Mouse (Mus musculus) hindbrain, embryonic 10.5 days (tissue): ENCODE measurements around the gene B9d1. TPM values are rescaled to one million over a fixed set of nuclear protein-coding genes. Genes with fewer than 3 reads are reported as not detected.

Source experiments
- DNase-seq: peaks from one replicate; pipeline ENCODE4 v3.0.0-alpha.2; 2017; ENCODE audit warnings: low spot score
- H3K27ac ChIP-seq: fragments of 300-500 bp; sonication (generic); 2 replicates; pipeline ENCODE4 v1.5.1; 2016; ENCODE audit warnings: mild to moderate bottlenecking, moderate library complexity
- H3K27me3 ChIP-seq: fragments of 300-500 bp; sonication (generic); 2 replicates; pipeline ENCODE4 v1.6.1; 2016; ENCODE audit warnings: mild to moderate bottlenecking; ENCODE audit not compliant: poor library complexity, insufficient read depth, severe bottlenecking
- H3K36me3 ChIP-seq: fragments of 300-500 bp; sonication (generic); 2 replicates; pipeline ENCODE4 v1.6.1; 2016; ENCODE audit warnings: mild to moderate bottlenecking, moderate library complexity
- H3K4me1 ChIP-seq: fragments of 300-500 bp; sonication (generic); replicated peaks from 2 replicates; pipeline ENCODE4 v1.6.1; 2016; ENCODE audit warnings: mild to moderate bottlenecking
- H3K4me3 ChIP-seq: fragments of 300-500 bp; sonication (generic); 2 replicates; pipeline ENCODE4 v1.5.1; 2016; ENCODE audit warnings: mild to moderate bottlenecking, moderate library complexity
- H3K9me3 ChIP-seq: fragments of 300-500 bp; sonication (generic); 2 replicates; pipeline ENCODE4 v1.6.1; 2016; ENCODE audit warnings: mild to moderate bottlenecking, moderate library complexity
- WGBS: fragments of 180-500 bp; shearing (Covaris S2); methylation state at CpG from one replicate; pipeline ENCODE4 v1.1.7; 2016; 5-methylcytosine and 5-hydroxymethylcytosine counted together
- polyA plus RNA-seq: library from polyadenylated mRNA; unstranded; fragments of >200 nt; fragmentation: Nextera tagmentation; extraction: Ambion mirVana; gene quantifications from 2 replicates; pipeline ENCODE4 v1.2.1, GENCODE M21; 2016

Gene B9d1
- polyA plus RNA-seq, 1 experiment from 2014 or later: 51.9 TPM

GRCm38 (mm10) chr11:61493525-61494128 lies 11.3 kb upstream of the B9d1 start:
- H3K36me3 ChIP-seq: peaks cover 45% of the 10 kb centered on the region
- peak overlapping the region; percentile 89 for H3K4me3 ChIP-seq
- H3K9me3 ChIP-seq: no peaks in the 10 kb centered on the region
- H3K27me3 ChIP-seq: no peaks in the 10 kb centered on the region
- DNase-seq: no peak
- 2% methylated on average over 50 of the region's 50 CpGs for WGBS
- peak overlapping the region; percentile 95 for H3K27ac ChIP-seq
- H3K4me1 ChIP-seq: peaks cover 36% of the 10 kb centered on the region

- Histone ChIP-seq H3K36me3 (peaks cover 38% of the 10 kb centered on the region), H3K27me3 (no peaks in the 10 kb centered on the region), H3K4me3 (peak within 1 kb of the TSS; percentile 89), H3K4me1 (peaks cover 33% of the 10 kb centered on the region), H3K27ac (peak within 1 kb of the TSS; percentile 95), H3K9me3 (no peaks in the 10 kb centered on the region)
- under 1% methylated on average over 62 of the region's 62 CpGs for WGBS
- peak; percentile 100 for DNase-seq
Observed at GRCm38 (mm10) chr11:61494129-61494997, 10.6 kb upstream of the B9d1 start, which contains the start of gene Mapk7. Gene Mapk7 (minus strand): TSS chr11:61494406.

- WGBS: 92% methylated on average over 2 of the region's 2 CpGs
- no peaks in the 10 kb centered on the region for H3K27me3 ChIP-seq
- H3K36me3 ChIP-seq: peaks cover 26% of the 10 kb centered on the region
- H3K4me3 ChIP-seq: no peak overlapping the region
- no peak overlapping the region for H3K27ac ChIP-seq
- no peak for DNase-seq
- H3K4me1 ChIP-seq: peaks cover 24% of the 10 kb centered on the region
- H3K9me3 ChIP-seq: no peaks in the 10 kb centered on the region
Observed at GRCm38 (mm10) chr11:61495528-61495927, 9.4 kb upstream of the B9d1 start.

GRCm38 (mm10) chr11:61497490-61497889 lies 7.5 kb upstream of the B9d1 start:
- Histone ChIP-seq H3K4me1 (peaks cover 23% of the 10 kb centered on the region), H3K36me3 (peaks cover 6% of the 10 kb centered on the region), H3K27me3 (no peaks in the 10 kb centered on the region), H3K27ac (no peak overlapping the region), H3K4me3 (no peak overlapping the region), H3K9me3 (no peaks in the 10 kb centered on the region)
- DNase-seq: no peak
- WGBS: 85% methylated on average over 1 of the region's 1 CpGs

- Histone ChIP-seq H3K36me3 (no peaks in the 10 kb centered on the region), H3K27me3 (no peaks in the 10 kb centered on the region), H3K9me3 (no peaks in the 10 kb centered on the region), H3K4me1 (peaks cover 11% of the 10 kb centered on the region), H3K27ac (no peak overlapping the region), H3K4me3 (no peak overlapping the region)
- DNase-seq: no peak
- WGBS: 77% methylated on average over 6 of the region's 6 CpGs
Observed at GRCm38 (mm10) chr11:61498736-61499504, 6.0 kb upstream of the B9d1 start.

GRCm38 (mm10) chr11:61503933-61504332 lies 1.0 kb upstream of the B9d1 start:
- Histone ChIP-seq H3K27ac (0 out of 2 replicates have a peak overlapping the region, but pooled peaks have one; percentile 93), H3K27me3 (no peaks in the 10 kb centered on the region), H3K9me3 (no peaks in the 10 kb centered on the region), H3K4me1 (peaks cover 23% of the 10 kb centered on the region), H3K4me3 (no peak overlapping the region), H3K36me3 (peaks cover 4% of the 10 kb centered on the region)
- 82% methylated on average over 8 of the region's 8 CpGs for WGBS
- no peak for DNase-seq

GRCm38 (mm10) chr11:61514953-61515352 lies 10.0 kb downstream of the B9d1 start:
- Histone ChIP-seq H3K36me3 (peaks cover 85% of the 10 kb centered on the region), H3K4me3 (no peak overlapping the region), H3K9me3 (no peaks in the 10 kb centered on the region), H3K27ac (no peak overlapping the region), H3K4me1 (no peaks in the 10 kb centered on the region), H3K27me3 (no peaks in the 10 kb centered on the region)
- DNase-seq: peak; percentile 51
- WGBS: 35% methylated on average over 3 of the region's 3 CpGs

- H3K4me3 ChIP-seq: no peak overlapping the region
- no peaks in the 10 kb centered on the region for H3K4me1 ChIP-seq
- H3K27ac ChIP-seq: no peak overlapping the region
- no peak for DNase-seq
- H3K36me3 ChIP-seq: peaks cover 86% of the 10 kb centered on the region
- no peaks in the 10 kb centered on the region for H3K27me3 ChIP-seq
- no peaks in the 10 kb centered on the region for H3K9me3 ChIP-seq
- WGBS: 91% methylated on average over 1 of the region's 1 CpGs
Observed at GRCm38 (mm10) chr11:61517971-61518370, 13.0 kb downstream of the B9d1 start.

- Histone ChIP-seq H3K36me3 (peaks cover 86% of the 10 kb centered on the region), H3K27ac (no peak overlapping the region), H3K4me3 (no peak overlapping the region), H3K9me3 (no peaks in the 10 kb centered on the region), H3K27me3 (no peaks in the 10 kb centered on the region), H3K4me1 (no peaks in the 10 kb centered on the region)
- DNase-seq: no peak
- 92% methylated on average over 3 of the region's 3 CpGs for WGBS
Observed at GRCm38 (mm10) chr11:61518871-61519270, 13.9 kb downstream of the B9d1 start.

- Histone ChIP-seq H3K27ac (no peak overlapping the region), H3K4me1 (no peaks in the 10 kb centered on the region), H3K4me3 (no peak overlapping the region), H3K36me3 (peaks cover 82% of the 10 kb centered on the region), H3K27me3 (no peaks in the 10 kb centered on the region), H3K9me3 (no peaks in the 10 kb centered on the region)
- WGBS: 96% methylated on average over 3 of the region's 3 CpGs
- no peak for DNase-seq
Observed at GRCm38 (mm10) chr11:61519484-61520107, 14.7 kb downstream of the B9d1 start.

- H3K27me3 ChIP-seq: no peaks in the 10 kb centered on the region
- H3K4me1 ChIP-seq: peaks cover 11% of the 10 kb centered on the region
- DNase-seq: no peak
- H3K36me3 ChIP-seq: peaks cover 72% of the 10 kb centered on the region
- no peak overlapping the region for H3K4me3 ChIP-seq
- H3K9me3 ChIP-seq: no peaks in the 10 kb centered on the region
- 91% methylated on average over 1 of the region's 1 CpGs for WGBS
- H3K27ac ChIP-seq: no peak overlapping the region
Observed at GRCm38 (mm10) chr11:61526872-61527271, 21.9 kb downstream of the B9d1 start.

GRCm38 (mm10) chr11:61529268-61529713 lies 24.3 kb downstream of the B9d1 start:
- H3K27ac ChIP-seq: 0 out of 2 replicates have a peak overlapping the region, but pooled peaks have one; percentile 23
- no peak overlapping the region; the same call in 1 of the 2 replicates for H3K4me3 ChIP-seq
- no peak for DNase-seq
- 51% methylated on average over 4 of the region's 4 CpGs for WGBS
- peaks cover 23% of the 10 kb centered on the region for H3K4me1 ChIP-seq
- H3K9me3 ChIP-seq: no peaks in the 10 kb centered on the region
- no peaks in the 10 kb centered on the region for H3K27me3 ChIP-seq
- H3K36me3 ChIP-seq: peaks cover 61% of the 10 kb centered on the region
